20 mouse cellular contexts compared by ENCODE assay signal in genomic region chr4:135131145-135131544, GRCm38 (mm10). TPM values are rescaled to one million over a fixed set of nuclear protein-coding genes. Genes with fewer than 3 reads are reported as not detected.
"Had no signal": no experiment of that assay in that cellular context is flagged by ENCODE, and none has a peak within 500 bp of the region (broad histone marks: within the 10 kb centered on the region; RNA-seq: fewer than 3 reads in every experiment).

No protein-coding gene starts in this region.

- ATAC-seq: liver, postnatal 0 days; lung, postnatal 0 days; midbrain, embryonic 13.5 days; midbrain, embryonic 16.5 days had no signal

- H3K36me3 ChIP-seq: liver, embryonic 13.5 days; liver, embryonic 15.5 days; lung, embryonic 15.5 days; midbrain, embryonic 13.5 days; neural tube, embryonic 12.5 days; stomach, embryonic 15.5 days had no signal

- H3K27ac ChIP-seq: liver, embryonic 13.5 days; liver, embryonic 15.5 days; lung, embryonic 15.5 days; macrophage; midbrain, embryonic 13.5 days; neural tube, embryonic 12.5 days; stomach, embryonic 15.5 days; stomach, postnatal 0 days had no signal

- H3K4me2 ChIP-seq: liver, embryonic 13.5 days; liver, embryonic 15.5 days; lung, embryonic 15.5 days; midbrain, embryonic 11.5 days; midbrain, embryonic 13.5 days; neural tube, embryonic 12.5 days; stomach, embryonic 15.5 days had no signal

- H3K9ac ChIP-seq: liver, embryonic 13.5 days; liver, embryonic 15.5 days; liver, postnatal 0 days; lung, embryonic 15.5 days; midbrain, embryonic 13.5 days; neural tube, embryonic 12.5 days; stomach, embryonic 15.5 days had no signal

- H3K4me3 ChIP-seq: liver, embryonic 13.5 days; liver, embryonic 15.5 days; lung, embryonic 15.5 days; midbrain, embryonic 13.5 days; neural tube, embryonic 12.5 days; stomach, embryonic 15.5 days had no signal

- H3K4me1 ChIP-seq: lung, embryonic 15.5 days; midbrain, embryonic 13.5 days had no signal

- DNase-seq: liver, embryonic 13.5 days; liver, postnatal 0 days; lung, adult 2 months; lung, postnatal 14 days; lung, postnatal 36 days; right cerebral cortex, postnatal 14 days; thymus, adult 2 months; thymus, postnatal 14 days; thymus, postnatal 36 days had no signal

- H3K9me3 ChIP-seq: liver, embryonic 13.5 days; liver, embryonic 15.5 days; lung, embryonic 15.5 days; midbrain, embryonic 13.5 days; neural tube, embryonic 12.5 days; stomach, embryonic 15.5 days had no signal

RNA-seq across cellular contexts. Expression of gene Runx3, which starts 10.7 kb away (rescaled TPM):
- polyA plus RNA-seq: midbrain, embryonic 11.5 days; midbrain, embryonic 13.5 days; midbrain, embryonic 16.5 days; neural tube, embryonic 14.5 days had no signal
